Mouse (Mus musculus) limb, embryonic 13.5 days (tissue): ENCODE measurements around the gene Hist1h3c. TPM values are rescaled to one million over a fixed set of nuclear protein-coding genes. Genes with fewer than 3 reads are reported as not detected.

Experiments used
- ATAC-seq: fragments of 200-750 bp; cut with Nextera tagmentation; 2 replicates; pipeline ENCODE4 v1.8.0; 2017; ENCODE audit warnings: low read depth, moderate number of reproducible peaks, moderate TSS enrichment; ENCODE audit not compliant: low FRiP score
- H3K27ac ChIP-seq: fragments of 300-500 bp; sonication (generic); 2 replicates; pipeline ENCODE4 v1.5.1; 2015; ENCODE audit warnings: inconsistent platforms, mild to moderate bottlenecking, moderate library complexity
- H3K27me3 ChIP-seq: fragments of 300-500 bp; sonication (generic); 2 replicates; pipeline ENCODE4 v1.6.1; 2015; ENCODE audit warnings: mild to moderate bottlenecking, inconsistent platforms
- H3K36me3 ChIP-seq: fragments of 300-500 bp; sonication (generic); 2 replicates; pipeline ENCODE4 v1.6.1; 2015; ENCODE audit warnings: inconsistent platforms, mild to moderate bottlenecking, moderate library complexity
- H3K4me1 ChIP-seq: fragments of 300-500 bp; sonication (generic); 2 replicates; pipeline ENCODE4 v1.6.1; 2015; ENCODE audit warnings: inconsistent platforms
- H3K4me2 ChIP-seq: fragments of 300-500 bp; sonication (generic); replicated peaks from 2 replicates; pipeline ENCODE4 v1.6.1; 2015; ENCODE audit warnings: inconsistent platforms, mild to moderate bottlenecking, moderate library complexity
- H3K4me3 ChIP-seq: fragments of 300-500 bp; sonication (generic); 2 replicates; pipeline ENCODE4 v1.5.1; 2015; ENCODE audit warnings: moderate library complexity, mild to moderate bottlenecking, inconsistent platforms
- H3K9ac ChIP-seq: fragments of 300-500 bp; sonication (generic); 2 replicates; pipeline ENCODE4 v1.6.1; 2015; ENCODE audit warnings: mild to moderate bottlenecking, inconsistent platforms
- H3K9me3 ChIP-seq: fragments of 300-500 bp; sonication (generic); 2 replicates; pipeline ENCODE4 v1.6.1; 2016; ENCODE audit warnings: inconsistent platforms
- WGBS: fragments of 180-500 bp; shearing (Covaris S2); methylation state at CpG from one replicate; pipeline ENCODE4 v1.1.7; 2015; 5-methylcytosine and 5-hydroxymethylcytosine counted together
- microRNA-seq: library from miRNA; unstranded; fragments of <30 nt; microRNA quantifications from one replicate; pipeline ENCODE4, GENCODE M21; 2016
- polyA plus RNA-seq: library from polyadenylated mRNA; unstranded; fragments of >200 nt; fragmentation: Nextera tagmentation; extraction: Ambion mirVana; gene quantifications from 2 replicates; pipeline ENCODE4 v1.2.1, GENCODE M21; 2015

Hist1h3c gene
- polyA plus RNA-seq, 1 experiment from 2014 or later, result 20.6 TPM

DNA sequence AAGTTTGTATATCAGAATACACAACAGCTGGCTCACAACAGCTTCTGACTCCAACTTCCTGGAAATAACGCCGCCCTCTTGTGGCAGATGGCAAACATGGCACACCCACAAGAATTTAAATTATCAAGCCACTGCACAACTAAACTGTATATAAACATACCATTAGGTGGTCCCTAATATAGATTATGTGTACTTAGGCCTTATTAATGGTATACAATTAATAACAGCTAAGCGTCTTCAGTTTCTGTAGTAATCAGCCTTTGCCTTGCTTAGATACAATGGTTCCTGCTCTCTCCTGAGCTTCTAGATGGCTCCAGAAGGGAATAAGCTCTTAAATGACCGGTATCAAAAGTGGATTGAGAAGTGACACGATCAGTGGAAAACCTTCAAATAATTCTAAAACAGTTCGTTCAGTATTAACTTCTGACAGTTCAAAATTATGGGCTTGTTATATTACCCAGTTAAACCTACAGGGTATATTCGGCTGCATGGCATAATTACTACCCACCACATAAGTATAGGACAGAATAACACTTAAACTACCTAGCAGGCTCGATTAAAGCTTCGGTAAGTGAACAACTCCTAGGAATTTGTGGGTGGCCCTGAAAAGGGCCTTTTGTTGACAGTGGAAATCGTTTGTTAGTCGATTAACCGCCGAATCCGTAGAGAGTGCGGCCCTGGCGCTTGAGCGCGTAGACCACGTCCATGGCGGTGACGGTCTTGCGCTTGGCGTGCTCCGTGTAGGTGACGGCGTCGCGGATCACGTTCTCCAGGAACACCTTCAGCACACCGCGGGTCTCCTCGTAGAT is 47.7 kb downstream of the Hist1h3c start:
- WGBS, result under 1% methylated on average over 29 of the region's 32 CpGs
- peak; percentile 39 for ATAC-seq
- Histone ChIP-seq H3K4me3 (peak overlapping the region; percentile 40), H3K27ac (peak overlapping the region; percentile 83), H3K9me3 (no peaks in the 10 kb centered on the region), H3K36me3 (no peaks in the 10 kb centered on the region), H3K9ac (peak overlapping the region; percentile 56), H3K4me1 (peaks cover 21% of the 10 kb centered on the region), H3K4me2 (peak overlapping the region; percentile 59), H3K27me3 (no peaks in the 10 kb centered on the region)

DNA sequence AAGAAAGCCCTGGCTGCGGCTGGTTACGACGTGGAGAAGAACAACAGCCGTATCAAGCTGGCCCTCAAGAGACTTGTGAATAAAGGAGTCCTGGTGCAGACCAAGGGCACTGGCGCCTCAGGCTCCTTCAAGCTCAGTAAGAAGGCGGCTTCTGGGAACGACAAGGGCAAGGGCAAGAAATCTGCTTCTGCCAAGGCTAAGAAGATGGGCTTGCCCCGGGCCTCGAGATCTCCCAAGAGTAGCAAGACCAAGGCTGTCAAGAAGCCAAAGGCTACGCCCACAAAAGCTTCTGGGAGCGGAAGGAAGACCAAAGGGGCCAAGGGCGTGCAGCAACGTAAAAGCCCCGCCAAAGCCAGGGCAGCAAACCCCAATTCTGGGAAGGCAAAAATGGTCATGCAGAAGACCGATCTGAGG is 49.3 kb downstream of the Hist1h3c start:
- Histone ChIP-seq H3K4me2 (peak overlapping the region; percentile 46), H3K36me3 (no peaks in the 10 kb centered on the region), H3K27ac (peak overlapping the region; percentile 40; the same call in 1 of the 2 replicates), H3K4me1 (peaks cover 21% of the 10 kb centered on the region), H3K9ac (no peak overlapping the region), H3K9me3 (no peaks in the 10 kb centered on the region), H3K27me3 (no peaks in the 10 kb centered on the region), H3K4me3 (0 out of 2 replicates have a peak overlapping the region, but pooled peaks have one; percentile 10)
- WGBS, result 54% methylated on average over 15 of the region's 15 CpGs
- ATAC-seq, result no peak

DNA sequence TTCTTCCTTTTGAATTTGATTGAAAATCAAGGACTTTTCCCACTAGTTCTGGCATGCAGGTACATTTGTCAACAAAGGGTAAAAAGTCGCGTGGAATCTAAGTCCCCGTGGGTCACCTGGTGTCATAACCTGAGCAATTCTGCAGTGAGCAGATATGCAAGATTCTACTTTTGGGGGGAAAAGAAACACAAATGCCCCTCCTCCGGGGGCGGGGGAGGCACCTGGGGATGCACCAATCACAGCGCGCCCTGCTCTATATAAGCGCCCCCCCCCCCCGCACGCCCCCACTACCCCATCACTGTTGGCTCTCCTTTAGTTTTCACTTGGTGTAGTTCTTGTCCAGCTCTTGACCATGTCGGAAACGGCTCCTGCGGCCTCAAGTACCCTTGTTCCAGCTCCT is 49.9 kb downstream of the Hist1h3c start, which contains the start of gene Hist1h1t:
Gene Hist1h1t (plus strand): TSS at position 301 of the 400 bp plus-strand sequence.
- Histone ChIP-seq H3K4me3 (0 out of 2 replicates have a peak within 1 kb of the TSS, but pooled peaks have one; percentile 10), H3K36me3 (no peaks in the 10 kb centered on the region), H3K4me2 (peak within 1 kb of the TSS; percentile 46), H3K9me3 (no peaks in the 10 kb centered on the region), H3K27ac (peak within 1 kb of the TSS; percentile 40; the same call in 1 of the 2 replicates), H3K27me3 (no peaks in the 10 kb centered on the region), H3K4me1 (peaks cover 17% of the 10 kb centered on the region), H3K9ac (no peak within 1 kb of the TSS)
- ATAC-seq, result no peak
- 52% methylated on average over 13 of the region's 13 CpGs for WGBS

Small RNAs within 50 kb of the gene (microRNA-seq; reads per million reads assigned to microRNA genes)
- gene Gm44314, result not detected
- not detected for gene Gm44484

Other genes with a start within 250 kb of the Hist1h3c start
- 4.1 and 8.4 TPM in 2 replicates for gene Hist1h4h, start 214.6 kb downstream of the Hist1h3c start, polyA plus RNA-seq
- gene Hist1h2af, start 211.7 kb downstream of the Hist1h3c start, polyA plus RNA-seq, result 9.3 and 10.0 TPM in 2 replicates
- gene Hist1h3g, start 210.2 kb downstream of the Hist1h3c start, polyA plus RNA-seq, result 9.8 and 10.9 TPM in 2 replicates
- 0.74 and 1.0 TPM in 2 replicates for gene Hist1h2bh, start 202.2 kb downstream of the Hist1h3c start, polyA plus RNA-seq
- 1.5 and 1.7 TPM in 2 replicates for gene Hist1h3f, start 201.6 kb downstream of the Hist1h3c start, polyA plus RNA-seq
- 1.0 and 1.9 TPM in 2 replicates for gene Hist1h4f, start 194.0 kb downstream of the Hist1h3c start, polyA plus RNA-seq
- gene Hist1h1d, start 192.3 kb downstream of the Hist1h3c start, polyA plus RNA-seq, result 0.46 and 0.51 TPM in 2 replicates
- gene Hist1h3e, start 183.2 kb downstream of the Hist1h3c start, polyA plus RNA-seq, result 8.2 and 8.9 TPM in 2 replicates
- 110 and 115 TPM in 2 replicates for gene Hist1h2ae, start 174.4 kb downstream of the Hist1h3c start, polyA plus RNA-seq
- 11.2 and 14.4 TPM in 2 replicates for gene Hist1h2bg, start 174.2 kb downstream of the Hist1h3c start, polyA plus RNA-seq
- 9.1 and 16.5 TPM in 2 replicates for gene Hist1h2bf, start 171.4 kb downstream of the Hist1h3c start, polyA plus RNA-seq
- 1.0 and 3.0 TPM in 2 replicates for gene Hist1h2ad, start 171.2 kb downstream of the Hist1h3c start, polyA plus RNA-seq
- 7.8 and 8.4 TPM in 2 replicates for gene Hist1h3d, start 169.8 kb downstream of the Hist1h3c start, polyA plus RNA-seq
- 126 and 130 TPM in 2 replicates for gene Hist1h4d, start 164.0 kb downstream of the Hist1h3c start, polyA plus RNA-seq
- gene Hist1h2be, start 124.5 kb downstream of the Hist1h3c start, polyA plus RNA-seq, result 2.0 and 2.5 TPM in 2 replicates
- gene Hist1h1e, start 123.0 kb downstream of the Hist1h3c start, polyA plus RNA-seq, result 19.9 and 21.1 TPM in 2 replicates
- gene Hist1h2ac, start 61.7 kb downstream of the Hist1h3c start, polyA plus RNA-seq, result 1.00 and 1.3 TPM in 2 replicates
- gene Hist1h2bc, start 61.4 kb downstream of the Hist1h3c start, polyA plus RNA-seq, result 35.3 and 35.7 TPM in 2 replicates
- gene Hist1h1t, start 49.8 kb downstream of the Hist1h3c start, polyA plus RNA-seq, result 0.36 and 0.43 TPM in 2 replicates
- gene Hist1h4c, start 47.1 kb downstream of the Hist1h3c start, polyA plus RNA-seq, result 9.0 and 10.3 TPM in 2 replicates
- gene Hfe, start 34.7 kb downstream of the Hist1h3c start, polyA plus RNA-seq, result 5.2 and 5.5 TPM in 2 replicates
- gene Hist1h1c, start 6.8 kb downstream of the Hist1h3c start, polyA plus RNA-seq, result 22.0 and 23.8 TPM in 2 replicates
- 2.2 and 3.1 TPM in 2 replicates for gene Hist1h2bb, start 1.1 kb upstream of the Hist1h3c start, polyA plus RNA-seq
- 47.8 and 56.8 TPM in 2 replicates for gene Hist1h2ab, start 5.5 kb upstream of the Hist1h3c start, polyA plus RNA-seq
- gene Hist1h3b, start 6.7 kb upstream of the Hist1h3c start, polyA plus RNA-seq, result 14.7 and 16.3 TPM in 2 replicates
- 7.2 and 13.5 TPM in 2 replicates for gene Hist1h4b, start 11.4 kb upstream of the Hist1h3c start, polyA plus RNA-seq
- gene Hist1h4a, start 15.6 kb upstream of the Hist1h3c start, polyA plus RNA-seq, result 0.65 TPM in 1 of 2 replicates, not detected in the other
- gene Hist1h3a, start 16.8 kb upstream of the Hist1h3c start, polyA plus RNA-seq, result 11.8 and 14.9 TPM in 2 replicates
- 4.3 and 6.0 TPM in 2 replicates for gene Hist1h1a, start 18.1 kb upstream of the Hist1h3c start, polyA plus RNA-seq
- gene Trim38, start 24.3 kb upstream of the Hist1h3c start, polyA plus RNA-seq, result not detected in 2 replicates
- not detected in 2 replicates for gene Slc17a2, start 61.4 kb upstream of the Hist1h3c start, polyA plus RNA-seq
- 0.20 and 0.29 TPM in 2 replicates for gene Slc17a3, start 93.8 kb upstream of the Hist1h3c start, polyA plus RNA-seq
- not detected in 2 replicates for gene Slc17a1, start 122.1 kb upstream of the Hist1h3c start, polyA plus RNA-seq
- gene Slc17a4, start 169.4 kb upstream of the Hist1h3c start, polyA plus RNA-seq, result 0.06 TPM in 1 of 2 replicates, not detected in the other
- not detected in 2 replicates for gene Hist1h2ba, start 188.6 kb upstream of the Hist1h3c start, polyA plus RNA-seq
- gene Hist1h2aa, start 188.9 kb upstream of the Hist1h3c start, polyA plus RNA-seq, result not detected in 2 replicates
- gene Scgn, start 245.6 kb upstream of the Hist1h3c start, polyA plus RNA-seq, result 0.27 TPM in 1 of 2 replicates, not detected in the other